11 mouse cellular contexts compared by ENCODE assay signal in the genomic region with DNA sequence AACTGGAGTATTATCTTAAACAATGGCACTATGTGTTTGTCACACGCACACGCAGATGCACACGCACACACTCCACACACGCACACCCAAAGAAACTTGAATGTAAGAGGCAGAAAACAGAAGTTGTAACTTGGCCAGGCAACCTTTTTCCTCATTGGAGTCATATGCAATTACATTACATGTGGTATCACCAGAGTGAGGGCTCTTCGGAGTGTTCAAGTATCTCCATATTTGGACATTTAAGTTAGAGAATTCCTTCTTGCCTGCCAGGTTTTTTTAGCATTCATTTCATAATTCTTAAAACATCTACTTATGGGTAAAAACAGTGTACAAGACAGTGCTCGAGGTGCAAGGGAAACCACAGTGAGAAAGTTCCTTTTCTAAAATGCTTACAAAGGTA.
"Had no signal": no experiment of that assay in that cellular context is flagged by ENCODE, and none has a peak within 500 bp of the region (broad histone marks: within the 10 kb centered on the region; RNA-seq: fewer than 3 reads in every experiment).

No protein-coding gene starts in this region.

- H3K27me3 ChIP-seq: midbrain, embryonic 13.5 days had no signal

- H3K9me3 ChIP-seq: liver, embryonic 15.5 days; midbrain, embryonic 13.5 days had no signal

- H3K4me2 ChIP-seq: liver, embryonic 11.5 days; liver, embryonic 15.5 days; midbrain, embryonic 13.5 days had no signal

- H3K9ac ChIP-seq: liver, embryonic 15.5 days; midbrain, embryonic 13.5 days had no signal

- ATAC-seq: inflammation-experienced regulatory T-cells, adult 6 months; midbrain, embryonic 13.5 days had no signal

- DNase-seq: kidney, adult 18-20 months; kidney, postnatal 10 days; left cerebral cortex, postnatal 4 days; right cerebral cortex, postnatal 14 days; thymus, adult 2 months; thymus, postnatal 36 days had no signal

- H3K36me3 ChIP-seq: liver, embryonic 15.5 days had no signal

- H3K27ac ChIP-seq: liver, embryonic 15.5 days; macrophage; midbrain, embryonic 13.5 days had no signal

- H3K4me3 ChIP-seq: liver, embryonic 15.5 days; midbrain, embryonic 13.5 days had no signal
